Mouse (Mus musculus) ES-Bruce4 (cell line): ENCODE results near the gene Pde11a.

Experiments used
- CTCF ChIP-seq: IDR thresholded peaks from one replicate; pipeline ENCODE4 v1.8.1; 2011; ENCODE audit warnings: low read depth, low read length
- POLR2A ChIP-seq: IDR thresholded peaks from one replicate; pipeline ENCODE4 v1.8.1; 2011; ENCODE audit warnings: low read length; ENCODE audit not compliant: insufficient read depth

GRCm38 (mm10) chr2:76042210-76042609 lies 296.4 kb downstream of the Pde11a start:
- TF ChIP-seq POLR2A, result no peak
- no peak for TF ChIP-seq CTCF
